Mouse (Mus musculus) bone marrow macrophage, adult 2 months (primary cell): Measurements from ENCODE around the gene Ifih1. TPM values are rescaled to one million over a fixed set of nuclear protein-coding genes. Genes with fewer than 3 reads are reported as not detected.

Experiments
- H3K27ac ChIP-seq: 2 replicates; pipeline ENCODE4 v1.5.1; 2012; ENCODE audit warnings: low read depth, low read length; ENCODE audit not compliant: insufficient read depth
- H3K4me1 ChIP-seq: 2 replicates; pipeline ENCODE4 v1.6.1; 2012; ENCODE audit warnings: low read length; ENCODE audit not compliant: control insufficient read depth, insufficient read depth
- H3K4me3 ChIP-seq: 2 replicates; pipeline ENCODE4 v1.5.1; 2012; ENCODE audit warnings: mild to moderate bottlenecking, low read length, moderate library complexity; ENCODE audit not compliant: insufficient read depth
- CTCF ChIP-seq: IDR thresholded peaks from 2 replicates; pipeline ENCODE4 v1.5.1; 2012; ENCODE audit warnings: low read depth, mild to moderate bottlenecking, low read length, moderate library complexity
- POLR2A ChIP-seq: IDR thresholded peaks from 2 replicates; pipeline ENCODE4 v1.6.1; 2012; ENCODE audit warnings: mild to moderate bottlenecking, low read depth, low read length, borderline replicate concordance
- polyA plus RNA-seq: library from polyadenylated mRNA; stranded (reverse); fragments of >200 nt; gene quantifications from 2 replicates; pipeline ENCODE4 v1.2.4, GENCODE M21; 2012; ENCODE audit not compliant: missing spikeins, insufficient read depth, insufficient read length

Gene Ifih1
- polyA plus RNA-seq, result 36.5 and 38.4 TPM in 2 replicates

DNA sequence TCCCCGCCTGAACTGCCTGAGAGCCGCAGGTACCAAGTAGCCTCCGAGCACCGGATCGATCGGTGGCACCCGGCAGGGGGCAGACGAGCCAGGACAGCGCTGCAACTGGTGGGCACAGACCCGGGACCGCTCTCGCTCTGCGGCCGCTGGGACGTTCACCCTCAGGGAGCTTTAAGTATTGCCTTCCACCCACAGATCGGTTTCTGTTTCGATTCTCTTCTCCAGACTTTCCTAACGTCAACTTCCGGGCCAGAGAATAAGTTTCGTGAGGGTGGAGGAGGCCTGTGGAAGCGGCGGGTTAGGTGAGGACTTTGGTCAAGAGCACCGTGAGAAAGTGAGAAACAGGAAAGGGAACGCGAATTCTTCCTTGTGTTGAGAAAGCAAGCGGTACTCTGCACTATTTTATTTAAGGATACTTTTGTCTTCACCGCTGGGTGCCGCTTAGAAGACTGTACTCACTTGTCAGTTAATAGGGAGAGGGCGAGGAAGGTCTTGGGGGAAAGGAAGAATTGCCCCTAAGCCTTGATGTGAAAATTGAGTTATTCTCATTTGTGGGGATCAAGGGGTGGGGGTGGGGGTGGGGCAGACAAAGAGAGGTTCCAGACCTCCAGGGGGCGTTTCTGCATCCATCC lies at the start of gene Ifih1:
Gene Ifih1, minus strand, starts transcription at position 242 of the 632 bp plus-strand sequence.
- H3K4me3 ChIP-seq, result peak within 1 kb of the TSS; percentile 65
- H3K4me1 ChIP-seq, result peaks cover 9% of the 10 kb centered on the region
- H3K27ac ChIP-seq, result peak within 1 kb of the TSS; percentile 43
- peak; percentile 33; the same call in 1 of the 2 replicates for TF ChIP-seq CTCF
- no peak for TF ChIP-seq POLR2A

DNA sequence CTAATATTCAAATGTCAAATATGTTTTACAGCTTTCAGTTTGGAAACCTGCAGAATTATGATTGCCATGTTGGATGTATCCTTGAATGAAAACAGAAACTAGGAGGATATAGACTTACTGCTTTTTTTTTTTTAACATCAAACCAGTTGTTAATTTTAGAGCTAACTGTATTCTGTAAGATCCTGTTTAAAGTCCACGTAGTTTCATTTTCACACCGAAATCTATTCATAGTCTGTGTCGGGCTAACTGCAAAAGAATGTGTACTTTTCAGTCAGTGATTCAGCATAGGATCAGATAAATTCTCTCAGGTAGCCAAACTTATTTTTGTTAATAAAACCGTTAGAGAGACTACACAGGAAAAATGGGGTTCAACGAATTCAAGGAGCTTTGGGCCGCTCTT lies 39.9 kb upstream of the Ifih1 start:
- H3K4me3 ChIP-seq, result peak overlapping the region; percentile 35
- TF ChIP-seq POLR2A (no peak), CTCF (no peak)

DNA sequence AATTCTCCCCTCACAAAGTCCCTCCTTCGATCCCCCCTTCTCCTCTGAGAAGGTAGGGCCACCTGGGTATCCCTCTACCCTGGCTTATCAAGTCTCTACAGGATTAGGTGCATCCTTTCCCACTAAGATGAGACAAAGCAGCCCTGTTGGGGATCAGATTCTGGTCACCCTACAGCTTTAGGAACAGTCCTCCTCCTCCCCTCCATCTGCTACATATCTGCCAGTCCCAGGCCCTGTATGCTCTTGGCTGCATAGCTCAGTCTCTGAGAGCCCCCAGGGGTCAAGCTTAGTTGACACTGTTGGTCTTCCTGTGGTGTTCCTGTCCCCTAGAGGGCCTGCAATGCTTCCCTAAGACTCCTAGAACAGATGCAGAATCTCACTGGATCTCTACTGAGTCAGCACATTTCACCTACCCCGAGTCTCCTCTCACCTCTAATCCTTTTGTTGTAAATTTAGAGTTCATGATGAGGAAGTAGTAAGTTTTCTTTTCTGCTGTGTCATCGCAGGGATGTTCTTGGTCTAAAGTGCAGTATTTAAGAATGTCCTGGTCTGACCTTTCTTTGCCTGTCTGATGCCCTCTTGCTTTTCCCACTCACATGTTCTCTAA lies 39.0 kb upstream of the Ifih1 start:
- H3K4me3 ChIP-seq, result peak overlapping the region; percentile 31
- TF ChIP-seq POLR2A (no peak), CTCF (no peak)
- peaks cover 21% of the 10 kb centered on the region for H3K4me1 ChIP-seq
- no peak overlapping the region for H3K27ac ChIP-seq

More for the DNA sequence above, 39.9 kb upstream of the Ifih1 start:
- no peak overlapping the region for H3K27ac ChIP-seq
- peaks cover 14% of the 10 kb centered on the region for H3K4me1 ChIP-seq

DNA sequence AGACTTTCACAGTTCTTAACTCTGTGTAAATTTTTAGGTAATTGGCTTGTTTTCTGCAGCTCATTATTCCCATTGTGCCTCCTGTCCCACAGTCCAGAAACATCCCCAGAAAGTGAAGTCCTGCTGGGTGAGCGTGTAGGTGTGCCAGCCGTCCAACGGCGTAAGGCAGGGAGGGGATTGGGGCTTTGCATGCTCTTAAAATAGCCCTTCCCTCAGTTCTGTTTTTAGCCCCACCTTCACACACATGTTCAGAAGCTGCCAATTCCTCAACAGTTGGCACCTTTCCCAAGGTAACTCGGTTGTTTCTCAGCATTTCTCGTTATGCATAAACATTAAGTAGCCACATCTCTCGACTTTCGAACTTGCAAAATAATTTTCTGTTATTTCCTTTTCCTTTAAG lies 35.6 kb upstream of the Ifih1 start:
- peaks cover 21% of the 10 kb centered on the region for H3K4me1 ChIP-seq
- H3K27ac ChIP-seq, result no peak overlapping the region
- no peak overlapping the region for H3K4me3 ChIP-seq
- TF ChIP-seq CTCF (no peak), POLR2A (no peak)

DNA sequence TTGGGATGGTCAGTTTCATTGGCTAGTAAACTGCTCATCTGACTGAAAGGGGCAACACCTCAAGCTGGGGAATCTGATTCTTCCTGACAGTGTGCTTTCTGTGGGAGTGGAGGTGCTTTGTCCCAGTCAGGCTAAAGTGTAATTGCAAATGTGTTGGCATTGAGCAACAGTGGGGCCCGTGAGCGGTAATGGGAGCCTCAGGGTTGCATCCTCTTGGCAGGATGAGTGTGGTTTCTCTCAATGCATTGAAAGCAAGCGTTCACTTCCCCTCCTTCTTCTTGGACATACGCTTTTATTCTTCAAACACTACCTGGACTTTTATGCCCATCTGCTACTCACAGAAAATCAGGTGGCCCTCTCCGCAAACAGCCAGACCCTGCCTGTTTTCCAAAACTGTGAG lies 26.7 kb upstream of the Ifih1 start:
- Histone ChIP-seq H3K27ac (no peak overlapping the region), H3K4me1 (0 out of 2 replicates have a peak, but pooled peaks cover 2% of the 10 kb centered on the region), H3K4me3 (no peak overlapping the region)
- TF ChIP-seq CTCF (no peak), POLR2A (no peak)

DNA sequence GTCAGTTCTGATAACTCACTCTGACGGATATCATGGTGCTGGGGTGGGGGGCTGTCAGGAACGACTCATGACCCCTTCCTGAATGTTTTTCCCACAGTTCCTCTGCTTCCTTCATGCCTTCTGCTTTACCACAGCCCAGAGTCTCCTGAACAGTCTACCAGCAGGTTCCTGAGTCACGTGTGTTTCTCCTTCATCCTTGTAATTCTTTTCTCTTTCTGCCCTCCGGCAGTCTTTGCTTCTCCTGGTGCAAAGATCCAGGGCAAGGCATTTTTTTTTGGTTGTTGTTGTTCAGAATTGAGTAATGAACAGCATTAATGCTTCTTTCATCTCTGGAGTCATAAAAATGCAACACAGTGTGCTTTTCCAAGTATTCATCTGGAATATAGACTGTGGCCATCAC lies 24.7 kb upstream of the Ifih1 start:
- no peak for TF ChIP-seq POLR2A
- no peak for TF ChIP-seq CTCF

DNA sequence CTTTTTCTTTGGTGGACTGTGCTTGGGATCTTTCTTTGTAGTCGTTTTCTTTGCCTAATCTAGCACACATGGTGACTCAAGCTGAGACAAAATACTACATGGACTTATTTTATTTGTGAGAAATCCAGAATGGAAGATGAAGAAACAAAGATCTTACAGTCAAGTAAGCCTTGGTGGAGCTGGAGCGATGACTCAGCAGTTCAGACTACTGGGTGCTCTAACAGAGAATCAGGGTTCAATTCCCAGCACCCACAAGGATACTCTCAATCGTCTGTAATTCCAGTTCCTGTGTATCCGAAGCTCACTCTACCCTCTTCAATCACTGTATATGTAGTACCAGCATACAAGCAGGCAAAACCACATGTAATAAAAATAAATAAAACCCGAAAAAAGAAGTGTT lies 24.2 kb upstream of the Ifih1 start:
- Histone ChIP-seq H3K4me3 (no peak overlapping the region), H3K4me1 (0 out of 2 replicates have a peak, but pooled peaks cover 2% of the 10 kb centered on the region), H3K27ac (no peak overlapping the region)
- TF ChIP-seq CTCF, result no peak
- no peak for TF ChIP-seq POLR2A

More for the DNA sequence above, 24.7 kb upstream of the Ifih1 start:
- Histone ChIP-seq H3K27ac (no peak overlapping the region), H3K4me1 (0 out of 2 replicates have a peak, but pooled peaks cover 2% of the 10 kb centered on the region), H3K4me3 (no peak overlapping the region)

DNA sequence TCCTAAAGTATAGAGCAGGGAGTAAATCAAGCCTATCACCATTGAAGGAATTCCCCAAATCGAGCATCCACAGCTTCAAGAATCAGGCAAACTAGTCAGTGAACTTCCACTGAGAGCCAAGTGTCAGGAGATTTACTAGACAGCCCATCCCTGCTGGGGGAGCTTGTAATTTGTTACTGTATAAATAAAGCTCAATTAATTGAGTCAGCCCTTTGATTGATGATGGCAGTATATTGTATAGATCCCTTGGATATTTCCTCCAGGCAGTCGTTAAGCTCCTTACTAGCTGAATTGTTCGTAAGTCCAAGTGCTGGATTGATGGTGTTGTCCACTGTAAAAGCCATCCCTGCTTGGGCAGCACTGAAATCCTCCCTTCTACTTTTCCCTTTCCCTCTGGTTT lies 23.8 kb upstream of the Ifih1 start:
- no peak for TF ChIP-seq POLR2A
- no peak for TF ChIP-seq CTCF
- no peak overlapping the region for H3K4me3 ChIP-seq
- no peak overlapping the region for H3K27ac ChIP-seq
- H3K4me1 ChIP-seq, result peaks cover 3% of the 10 kb centered on the region

DNA sequence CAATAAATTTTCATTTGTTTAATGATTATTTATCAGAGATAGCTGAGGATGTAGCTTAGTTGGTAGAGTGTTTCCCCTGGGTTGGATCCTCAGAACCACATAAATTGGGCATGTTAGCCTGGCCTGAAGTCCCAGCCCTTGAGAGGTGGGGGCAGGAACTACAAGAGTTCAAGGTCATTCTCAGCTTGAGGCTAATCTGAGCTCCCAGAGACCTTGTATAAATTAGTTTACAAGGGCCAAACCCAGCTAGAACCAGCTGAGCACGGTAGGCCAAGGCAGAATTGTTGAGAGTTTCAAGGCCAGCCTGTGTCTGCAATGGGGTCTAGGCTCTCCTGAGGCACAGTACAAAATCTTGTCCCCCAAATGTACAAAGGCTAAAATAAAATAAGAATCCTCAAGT lies 19.5 kb upstream of the Ifih1 start:
- H3K27ac ChIP-seq, result no peak overlapping the region
- TF ChIP-seq POLR2A, result no peak
- no peak for TF ChIP-seq CTCF

DNA sequence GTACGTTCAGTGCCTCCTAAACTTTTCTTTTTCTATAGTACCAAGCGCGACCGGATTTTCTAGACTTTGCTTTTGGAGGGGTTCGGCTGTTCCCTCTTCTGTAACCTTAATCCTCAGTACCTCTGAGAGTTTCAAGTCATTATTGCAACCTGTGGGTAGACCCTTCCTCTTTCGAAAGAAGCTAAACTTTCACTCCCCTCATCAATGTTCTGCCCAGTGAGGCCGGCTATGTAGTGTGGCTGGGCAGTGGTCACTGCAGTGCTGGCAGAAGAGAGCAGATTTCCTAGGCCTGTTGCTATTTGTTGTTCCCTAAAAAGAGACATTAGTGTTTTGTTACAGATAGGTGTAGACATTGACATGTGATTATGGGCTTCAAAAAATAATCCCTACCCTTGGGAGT lies 18.8 kb upstream of the Ifih1 start:
- H3K4me1 ChIP-seq, result peaks cover 6% of the 10 kb centered on the region
- H3K27ac ChIP-seq, result no peak overlapping the region
- TF ChIP-seq CTCF (no peak), POLR2A (no peak)
- H3K4me3 ChIP-seq, result no peak overlapping the region; the same call in 1 of the 2 replicates

More for the DNA sequence above, 19.5 kb upstream of the Ifih1 start:
- peaks cover 6% of the 10 kb centered on the region for H3K4me1 ChIP-seq
- no peak overlapping the region for H3K4me3 ChIP-seq
